Mouse (Mus musculus) G1E-ER4 (cell line): ENCODE data around the gene Prrt4. TPM values are rescaled to one million over a fixed set of nuclear protein-coding genes. Genes with fewer than 3 reads are reported as not detected.

ENCODE experiments used
- GATA1 ChIP-seq: IDR thresholded peaks from one replicate; pipeline ENCODE4 v1.8.0; 2012; ENCODE audit warnings: low read length, inconsistent platforms
- polyA plus RNA-seq: library from polyadenylated mRNA; stranded (reverse); fragments of >175 nt; gene quantifications from 2 replicates; pipeline ENCODE4 v1.2.3, GENCODE M21; 2012

Gene Prrt4
- polyA plus RNA-seq, 1 experiment: 0.02 TPM

GRCm38 (mm10) chr6:29203096-29203495, 23.7 kb upstream of the Prrt4 start:
- TF ChIP-seq GATA1: no peak

DNA sequence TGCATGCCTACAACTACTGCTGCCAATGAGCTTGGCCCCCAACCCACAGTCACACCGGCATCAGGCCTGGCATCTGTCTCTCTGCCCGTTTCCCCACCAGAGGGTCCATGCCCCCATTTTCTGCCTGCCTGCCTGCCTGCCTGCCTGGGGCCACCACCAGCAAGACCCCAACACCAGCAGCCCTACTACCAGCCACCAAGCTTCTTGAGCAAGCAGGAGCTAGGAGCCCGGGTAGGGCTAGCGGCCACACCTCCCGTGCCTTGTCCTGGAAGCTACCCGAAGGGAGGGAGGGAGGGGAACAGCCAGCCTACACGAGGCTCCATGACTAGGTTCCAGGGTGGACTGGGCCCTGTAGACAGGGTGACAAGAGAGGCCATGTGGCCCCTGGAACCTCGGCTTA, 22.6 kb upstream of the Prrt4 start:
- no peak for TF ChIP-seq GATA1

GRCm38 (mm10) chr6:29201341-29201740, 22.0 kb upstream of the Prrt4 start:
- TF ChIP-seq GATA1: no peak

DNA sequence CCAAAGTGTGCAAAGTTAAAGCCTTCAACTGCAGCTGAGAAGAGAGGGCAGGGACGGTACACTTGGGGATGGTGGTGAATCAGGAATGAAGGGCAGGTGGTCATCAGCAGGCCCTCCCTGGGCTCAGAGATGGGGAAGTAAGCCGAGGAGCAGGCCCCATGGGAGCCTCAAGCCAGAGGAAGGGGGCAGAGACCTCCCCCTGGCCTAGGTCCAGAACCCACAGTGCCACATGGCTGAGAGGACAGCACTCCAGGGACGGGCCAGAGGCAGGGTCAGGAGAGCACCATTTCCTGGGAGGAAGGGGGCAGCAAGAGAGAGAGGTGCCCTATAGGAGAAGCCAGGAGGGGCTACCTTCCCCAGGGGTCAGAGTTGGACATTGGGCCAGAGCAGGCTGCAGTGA, 21.1 kb upstream of the Prrt4 start:
- TF ChIP-seq GATA1: no peak

GRCm38 (mm10) chr6:29199223-29199855, 20.0 kb upstream of the Prrt4 start:
- TF ChIP-seq GATA1: no peak

DNA sequence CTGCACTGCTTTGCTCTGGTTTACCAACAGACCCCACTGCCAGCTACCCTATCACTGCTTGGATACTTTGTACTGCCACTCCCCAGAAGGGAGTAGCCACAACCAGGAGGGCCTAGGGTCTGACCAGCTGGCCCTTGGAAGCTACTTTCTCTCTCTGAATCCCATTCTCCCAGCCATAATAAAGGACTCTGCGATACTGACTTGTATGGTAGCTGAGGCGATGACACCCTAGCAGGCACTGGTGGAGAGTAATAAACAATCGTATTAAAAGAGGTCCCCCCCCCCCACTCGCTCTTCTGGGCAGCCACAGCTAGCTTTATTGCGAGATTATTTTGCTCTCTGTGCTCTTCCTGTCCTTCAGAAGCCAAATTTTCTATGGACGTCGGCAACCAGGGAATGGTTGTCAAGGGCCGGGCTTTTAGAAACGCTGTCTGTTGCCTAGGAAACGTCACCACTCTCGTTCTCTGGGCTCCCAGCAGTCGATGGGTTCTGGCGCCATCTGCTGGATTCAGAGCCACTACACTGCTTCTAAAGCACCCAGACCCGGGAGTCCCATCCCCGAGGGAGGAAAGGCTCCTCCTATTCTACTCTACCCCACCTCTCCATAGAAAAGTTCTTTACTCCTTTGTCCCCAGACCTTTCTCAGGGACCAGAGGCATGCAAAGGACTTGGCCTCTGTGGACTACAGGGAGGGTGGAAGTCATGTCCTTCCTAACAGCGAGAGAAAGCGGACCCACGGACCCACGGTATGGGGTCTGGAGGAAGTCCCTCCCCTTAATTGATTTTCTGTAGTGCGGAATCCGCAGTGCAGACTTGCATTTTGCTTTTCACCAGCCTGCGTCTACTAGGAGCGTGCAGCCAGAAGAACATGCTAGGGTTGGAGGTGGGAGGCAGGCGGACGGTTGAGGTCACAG, 19.2 kb upstream of the Prrt4 start:
- no peak for TF ChIP-seq GATA1

DNA sequence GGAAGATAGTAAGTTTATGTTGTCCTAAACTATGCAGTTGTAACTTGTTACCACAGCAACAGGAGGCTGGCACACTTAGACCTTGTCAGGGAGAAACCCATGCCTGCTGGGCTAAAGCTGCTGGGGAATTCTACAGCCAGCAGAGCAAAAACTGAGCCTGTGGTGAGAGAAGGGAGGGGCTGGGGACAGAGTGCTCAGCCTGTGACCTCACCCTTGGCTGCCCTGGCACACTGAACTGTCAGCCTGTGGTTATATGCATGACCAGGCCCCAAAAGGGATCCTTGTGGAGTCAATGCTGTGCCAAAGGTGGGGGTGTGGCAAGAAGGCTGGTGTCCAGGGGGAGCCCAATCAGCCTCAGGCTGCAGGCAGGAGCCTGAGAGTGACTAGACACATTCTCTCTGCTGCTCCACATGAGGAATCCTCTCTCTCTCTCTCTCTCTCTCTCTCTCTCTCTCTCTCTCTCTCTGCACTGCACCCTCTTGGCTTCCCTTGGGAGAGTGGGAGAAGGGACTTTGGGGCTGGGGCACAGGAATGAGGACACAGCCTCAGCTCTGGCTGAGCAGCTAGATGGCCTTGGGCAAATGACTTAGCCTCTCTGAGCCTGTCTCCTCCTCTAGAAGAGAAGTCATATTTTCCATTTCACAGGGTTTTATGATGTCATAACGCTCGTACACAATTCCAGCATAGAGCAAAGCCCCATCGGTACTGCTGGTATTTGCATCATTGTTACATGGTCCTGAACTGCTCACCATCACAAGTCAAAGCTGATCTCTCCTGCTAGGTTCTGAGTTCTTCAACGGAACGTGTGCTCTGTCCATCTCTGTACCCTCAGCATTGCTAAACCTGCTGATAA, 16.7 kb upstream of the Prrt4 start:
- no peak for TF ChIP-seq GATA1

DNA sequence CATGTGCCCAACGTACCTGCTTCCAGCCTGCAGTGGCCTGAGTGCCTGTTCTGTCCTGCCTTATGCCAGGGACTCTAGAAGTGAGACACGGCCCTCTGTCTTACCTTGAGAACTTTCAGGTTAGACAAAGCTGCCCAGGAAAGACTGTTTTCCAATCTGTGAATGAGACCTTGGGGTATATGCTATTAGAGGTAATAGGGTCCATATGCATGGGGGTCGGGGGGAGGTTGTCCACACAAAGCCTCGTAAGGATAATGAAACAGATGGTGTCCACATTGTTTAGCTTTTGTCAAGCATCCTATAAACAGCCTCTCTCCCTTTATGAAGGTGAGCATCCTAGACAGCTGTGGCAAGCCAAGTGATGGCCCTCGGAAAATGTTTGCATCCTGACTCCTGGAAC, 15.8 kb upstream of the Prrt4 start:
- TF ChIP-seq GATA1: no peak

DNA sequence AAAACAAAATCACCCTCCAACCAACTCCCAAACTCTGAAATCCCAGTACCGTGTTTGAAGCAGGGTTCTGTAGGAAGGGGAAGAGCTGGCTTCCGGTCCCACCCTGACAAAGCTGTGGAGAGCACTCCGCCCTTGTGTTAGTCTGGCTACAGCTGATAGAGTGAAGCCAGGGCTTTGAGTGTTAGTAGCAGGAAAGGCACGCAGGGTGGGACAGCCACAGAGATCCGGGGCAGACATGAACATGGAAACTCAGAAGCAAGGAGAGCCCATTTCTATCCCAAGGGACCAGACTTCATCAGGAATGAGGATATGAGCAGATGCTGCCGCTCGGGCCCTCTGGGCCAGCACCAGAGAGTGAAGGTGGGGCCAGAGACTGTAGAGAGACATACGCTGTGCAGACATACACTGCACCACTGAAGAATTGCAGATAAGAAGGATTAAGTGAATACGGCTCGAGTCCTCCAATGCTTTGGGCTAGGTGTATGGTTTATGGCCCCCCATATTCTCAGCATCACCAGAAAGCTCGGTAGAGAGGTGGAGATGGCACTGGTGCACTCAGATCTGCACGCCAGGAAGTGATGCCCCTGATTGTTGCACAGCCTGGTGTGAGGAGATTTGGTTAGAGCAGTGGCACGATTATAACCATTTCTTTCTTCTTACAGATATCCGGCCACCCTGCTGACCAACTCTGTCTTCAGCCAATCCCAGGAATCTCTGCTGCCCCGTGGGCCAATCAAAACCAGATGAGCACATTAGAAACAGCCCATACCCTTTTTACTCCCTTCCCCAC, 14.8 kb upstream of the Prrt4 start:
- TF ChIP-seq GATA1: no peak

DNA sequence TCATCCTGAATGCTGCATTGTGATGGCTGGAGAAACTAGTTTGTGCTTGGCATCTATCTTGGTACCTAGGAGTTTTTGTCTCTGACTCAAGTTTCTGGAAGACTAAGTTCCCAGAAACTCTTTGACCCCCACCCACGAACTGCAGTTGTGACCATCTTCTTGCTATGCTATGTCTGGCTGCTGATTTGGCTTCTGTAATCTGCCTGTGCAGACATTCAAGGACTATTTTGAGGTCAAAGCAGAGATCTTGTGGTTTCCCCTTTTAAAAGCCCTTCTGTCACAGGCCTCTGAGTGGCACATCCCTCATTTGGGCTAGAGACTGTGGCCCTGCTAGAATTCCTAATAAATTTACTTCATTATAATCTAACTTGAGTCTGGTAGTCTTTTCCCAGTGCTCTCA, 8.6 kb upstream of the Prrt4 start:
- peak; percentile 81 for TF ChIP-seq GATA1

DNA sequence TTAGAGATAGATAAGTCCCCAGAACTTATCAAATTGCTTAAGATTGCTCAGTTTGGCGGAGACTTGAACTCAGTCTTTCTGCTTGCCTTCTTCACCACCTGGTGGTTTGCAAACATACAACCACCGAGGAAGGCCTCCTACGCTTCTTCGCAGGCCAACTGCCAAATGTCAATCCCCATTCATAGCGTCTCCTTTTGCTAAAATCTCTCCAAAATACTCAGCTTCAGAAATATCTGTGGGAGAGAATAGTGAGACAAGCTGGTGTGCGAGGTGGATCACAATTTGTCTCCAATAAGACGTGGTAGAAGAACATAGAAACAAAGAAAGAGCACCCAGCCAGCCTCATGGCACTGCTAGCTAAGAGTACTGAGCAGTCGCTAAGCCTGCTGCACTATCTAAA, 459 bp upstream of the Prrt4 start:
- no peak for TF ChIP-seq GATA1

DNA sequence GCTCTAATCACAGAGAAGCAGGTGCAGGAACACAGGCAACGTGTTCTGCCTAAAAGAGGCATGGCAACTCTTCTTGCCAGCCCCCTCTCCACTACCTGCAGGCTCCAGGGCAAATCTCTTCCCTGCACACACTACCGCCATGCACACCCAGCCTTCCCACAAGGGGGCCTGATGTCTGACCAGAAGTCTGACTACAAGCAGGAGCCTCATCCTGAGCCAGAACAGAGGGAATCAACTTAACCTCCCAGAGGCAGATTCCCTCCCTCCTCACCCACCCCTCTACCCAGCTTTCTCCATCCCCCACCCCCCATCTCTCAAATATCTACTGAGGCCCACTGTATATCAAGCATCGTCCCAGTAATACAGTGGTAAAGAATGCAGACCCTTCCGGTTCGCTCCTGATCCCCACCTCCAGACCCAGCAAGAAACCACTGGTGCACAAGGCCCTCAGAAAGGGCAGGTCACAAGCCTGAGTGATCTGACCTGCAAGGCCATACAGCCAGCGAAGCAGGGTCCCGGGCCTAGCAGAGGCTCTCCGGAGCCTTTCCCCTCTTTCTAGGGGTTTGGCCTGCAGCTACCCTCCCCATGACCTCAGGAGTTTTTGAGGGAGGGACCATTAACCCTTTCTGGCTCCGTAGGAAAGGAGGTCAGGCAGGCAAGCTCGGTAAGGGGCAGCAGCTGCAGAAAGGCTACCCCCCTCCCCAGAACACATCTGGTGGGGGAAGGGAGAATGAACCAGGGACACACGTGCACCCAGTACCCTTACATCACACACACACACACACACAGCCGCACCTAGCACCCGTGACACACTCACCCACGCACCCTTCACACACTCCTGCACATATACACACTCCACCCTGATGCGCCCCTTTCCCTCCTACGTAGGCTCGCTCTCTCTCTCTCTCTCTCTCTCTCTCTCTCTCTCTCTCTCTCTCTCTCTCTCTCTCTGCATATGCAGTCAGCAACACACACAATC, 1.2 kb downstream of the Prrt4 start:
- no peak for TF ChIP-seq GATA1

GRCm38 (mm10) chr6:29175113-29175512, 4.3 kb downstream of the Prrt4 start:
- no peak for TF ChIP-seq GATA1

- TF ChIP-seq GATA1: no peak
Observed at GRCm38 (mm10) chr6:29174368-29174767, 5.0 kb downstream of the Prrt4 start.
